Mouse (Mus musculus): ENCODE results near the gene Slc22a19. TPM values are rescaled to one million over a fixed set of nuclear protein-coding genes. Genes with fewer than 3 reads are reported as not detected.
"Not testable (repeated sequence)": the region's sequence is repeated elsewhere in the genome, so short reads cannot be mapped to it uniquely, and the experiment has no call there.

The Slc22a19 gene
- total RNA-seq (2021): not detected
- long read RNA-seq, experiment 1: 0 reads
- long read RNA-seq, experiment 2: 0 reads

DNA sequence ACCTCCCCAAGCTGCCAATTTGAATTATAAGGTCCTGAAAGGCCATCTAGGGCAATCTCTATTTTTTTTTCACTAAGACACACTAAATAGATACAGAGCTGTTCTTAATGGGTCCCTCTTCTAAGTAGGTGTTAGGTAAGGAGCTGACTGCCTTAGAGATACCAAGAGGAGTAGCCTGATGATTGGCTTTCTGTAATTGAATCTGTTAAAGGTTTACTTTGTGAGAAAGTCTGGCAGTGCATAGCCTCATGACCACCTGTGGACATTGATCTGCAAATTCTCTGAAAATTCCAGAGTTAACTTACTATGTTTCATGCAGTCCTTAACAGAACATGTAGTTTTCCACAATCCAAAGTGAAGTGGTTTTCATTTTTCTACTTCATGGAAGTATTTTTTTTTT lies at the start of gene Slc22a19:
Gene Slc22a19, minus strand, starts transcription at position 163 of the 400 bp plus-strand sequence.
- intact Hi-C loops (cut with DNase I): no loop called here

DNA sequence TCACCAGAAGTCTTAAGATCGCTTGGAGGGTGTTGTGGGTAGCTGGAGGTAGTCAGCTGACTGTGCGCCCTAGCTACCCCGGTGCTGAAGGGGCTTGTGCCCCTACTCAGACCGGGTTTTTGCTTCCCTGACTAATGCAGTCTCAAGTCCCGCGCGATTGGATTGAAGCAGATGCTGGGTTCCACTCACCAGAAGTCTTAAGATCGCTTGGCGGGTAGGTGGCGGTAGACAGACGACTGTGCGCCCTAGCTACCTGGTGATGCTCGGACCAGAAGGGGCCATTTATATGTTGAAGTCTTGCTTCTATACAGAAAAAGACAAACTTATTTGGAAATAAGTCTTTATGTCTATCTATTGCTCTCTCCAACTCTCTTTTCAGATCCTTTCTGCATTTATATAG lies 42.3 kb upstream of the Slc22a19 start:
- intact Hi-C loops (cut with DNase I); DNase-seq (ENCODE audit: low spot score in 2 of 2): not testable (repeated sequence)

More for the DNA sequence above, at the start of gene Slc22a19:
- no peak for DNase-seq (ENCODE audit: low spot score in 2 of 2)

GRCm38 (mm10) chr19:7729543-7729942 lies 18.4 kb upstream of the Slc22a19 start:
- peak; percentile 2 to 6 for DNase-seq (ENCODE audit: low spot score in 2 of 2)
- intact Hi-C loops (cut with DNase I): no loop called here

DNA sequence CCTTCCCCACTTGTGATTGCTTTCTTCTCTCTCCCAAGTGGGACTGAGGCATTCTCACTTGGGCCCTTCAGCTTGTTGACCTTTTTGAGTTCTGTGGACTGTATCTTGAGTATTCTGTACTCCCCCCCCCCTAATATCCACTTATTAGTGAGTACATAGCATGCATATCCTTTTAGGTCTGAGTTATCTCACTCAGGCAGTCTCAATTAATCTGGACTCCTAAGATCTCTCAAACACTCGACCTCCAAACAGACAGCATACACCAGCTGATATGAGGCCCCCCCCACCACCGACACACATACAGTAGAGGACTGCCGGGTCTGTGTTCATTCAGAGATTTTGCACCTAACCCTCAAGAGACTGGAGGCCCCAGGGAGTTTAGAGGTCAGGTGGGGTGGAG lies 18.0 kb downstream of the Slc22a19 start:
- not testable (repeated sequence) for DNase-seq (ENCODE audit: low spot score in 2 of 2)

DNA sequence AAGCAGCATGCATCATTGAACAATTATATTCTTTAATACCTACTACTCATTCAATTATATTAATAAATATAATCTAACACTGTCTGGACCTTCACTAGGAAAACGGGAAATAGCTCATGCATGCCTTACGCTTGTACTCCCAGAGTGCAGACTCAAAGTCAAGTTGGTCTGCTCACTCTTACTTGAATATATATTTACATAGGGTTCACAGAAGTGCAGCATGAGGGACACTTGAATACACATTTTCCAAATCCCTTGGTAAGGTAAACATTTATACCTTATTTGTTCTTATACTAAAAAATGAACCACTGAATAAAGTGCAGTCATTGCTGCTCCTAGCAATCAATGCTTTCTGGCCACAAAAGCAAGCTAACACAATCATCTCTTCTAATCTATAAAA lies 19.9 kb downstream of the Slc22a19 start:
- intact Hi-C loops (cut with DNase I): no loop called here
- DNase-seq (ENCODE audit: low spot score in 2 of 2): no peak

More for the DNA sequence above, 18.0 kb downstream of the Slc22a19 start:
- intact Hi-C loops (cut with DNase I): not testable (repeated sequence)

- intact Hi-C loops (cut with DNase I): no loop called here
- no peak for DNase-seq (ENCODE audit: low spot score in 2 of 2)
These were observed 23.1 kb downstream of the Slc22a19 start for GRCm38 (mm10) chr19:7687988-7688387.

DNA sequence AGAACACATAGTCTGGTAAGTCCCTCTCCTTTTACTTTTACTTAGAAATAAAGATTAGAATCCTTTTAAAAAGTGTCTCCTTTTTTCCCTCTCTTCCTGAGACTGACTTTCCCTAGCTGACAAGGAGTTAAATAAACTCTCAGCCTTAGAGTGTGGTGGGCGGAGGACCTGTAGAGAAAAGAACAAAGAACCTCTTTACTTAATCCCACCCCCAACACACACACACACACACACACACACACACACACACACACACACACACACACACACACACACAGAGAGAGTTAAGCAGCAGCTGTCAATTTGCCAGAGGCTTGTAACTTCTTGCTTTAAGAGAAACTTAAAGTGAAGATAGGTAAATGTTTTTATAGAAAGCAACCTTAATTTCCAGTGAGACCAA lies 39.1 kb downstream of the Slc22a19 start:
- no peak for DNase-seq (ENCODE audit: low spot score in 2 of 2)

DNA sequence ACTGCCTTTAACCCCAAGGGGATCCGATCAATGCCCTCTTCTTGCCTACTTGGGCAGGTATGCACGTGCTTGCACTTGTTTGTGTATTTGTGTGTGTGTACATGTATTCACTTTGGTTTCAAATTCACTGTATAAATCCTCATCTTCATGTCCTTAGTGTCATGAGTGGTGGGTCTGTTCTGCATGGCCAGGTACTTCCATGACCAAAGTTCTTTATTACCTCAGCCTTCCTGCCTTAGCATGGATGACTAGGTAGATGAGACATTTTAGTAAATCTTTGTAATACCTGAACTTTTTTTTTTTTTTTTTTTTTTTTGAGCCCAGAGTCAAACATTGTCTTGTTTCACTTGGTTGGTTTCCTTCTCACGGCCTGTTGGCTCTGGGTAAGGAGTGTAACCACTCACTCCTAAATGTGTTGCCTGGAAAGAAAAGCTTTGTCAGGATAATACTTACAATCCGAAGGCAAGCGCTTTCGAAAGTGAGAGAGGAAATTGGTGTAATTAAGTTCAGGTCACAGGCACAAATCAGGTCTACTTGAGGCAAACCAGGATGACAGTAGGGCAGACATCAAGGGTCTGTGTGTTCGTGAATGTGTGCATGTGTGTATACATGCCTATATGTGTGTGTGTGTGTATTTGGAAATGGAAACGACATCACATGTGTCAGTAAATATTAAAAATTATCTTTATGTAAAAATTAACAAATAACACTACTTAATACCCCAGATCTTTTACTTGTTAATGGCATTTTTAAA lies 62.0 kb downstream of the Slc22a19 start:
- intact Hi-C loops (cut with DNase I): no loop called here
- no peak for DNase-seq (ENCODE audit: low spot score in 2 of 2)

More for the DNA sequence above, 39.1 kb downstream of the Slc22a19 start:
- intact Hi-C loops (cut with DNase I): no loop called here

- intact Hi-C loops (cut with DNase I): no loop called here
- DNase-seq (ENCODE audit: low spot score in 2 of 2): no peak
These were observed 77.3 kb downstream of the Slc22a19 start for GRCm38 (mm10) chr19:7633786-7634185.

GRCm38 (mm10) chr19:7633021-7633420 lies 78.1 kb downstream of the Slc22a19 start:
- intact Hi-C loops (cut with DNase I): no loop called here
- DNase-seq (ENCODE audit: low spot score in 2 of 2): no peak

Other genes with a start within 250 kb of the Slc22a19 start
- 100 to 1,000 TPM; 936 to 943 TPM for gene Rtn3, start 228.0 kb downstream of the Slc22a19 start, total RNA-seq (2021)
- 10 to 100 TPM; 19.6 to 21.1 TPM for gene Atl3, start 217.3 kb downstream of the Slc22a19 start, total RNA-seq (2021)
- gene Pla2g16, start 153.9 kb downstream of the Slc22a19 start, total RNA-seq (2021): 10 to 100 TPM; 14.1 TPM
- gene Lgals12, start 104.1 kb downstream of the Slc22a19 start, total RNA-seq (2021): under 1 TPM; 0.40 to 0.55 TPM
- gene Hrasls5, start 98.8 kb downstream of the Slc22a19 start, total RNA-seq (2021): not detected
- gene Slc22a26, start 91.4 kb upstream of the Slc22a19 start, total RNA-seq (2021): not detected